Mouse (Mus musculus) urinary bladder, postnatal 25 days (tissue): ENCODE measurements at regions not wholly inside any gene's neighbourhood (a gene's known extent, or its start where the extent isn't known, plus 50 kb on each side); places are given as distances from the start of the nearest gene placed in this dataset.
A peak's percentile ranks its signal among the peaks of the same experiment; 100 is the strongest.

Experiments
- DNase-seq: peaks from one replicate; pipeline ENCODE4 v3.0.0; 2022; ENCODE audit warnings: low spot score

DNA sequence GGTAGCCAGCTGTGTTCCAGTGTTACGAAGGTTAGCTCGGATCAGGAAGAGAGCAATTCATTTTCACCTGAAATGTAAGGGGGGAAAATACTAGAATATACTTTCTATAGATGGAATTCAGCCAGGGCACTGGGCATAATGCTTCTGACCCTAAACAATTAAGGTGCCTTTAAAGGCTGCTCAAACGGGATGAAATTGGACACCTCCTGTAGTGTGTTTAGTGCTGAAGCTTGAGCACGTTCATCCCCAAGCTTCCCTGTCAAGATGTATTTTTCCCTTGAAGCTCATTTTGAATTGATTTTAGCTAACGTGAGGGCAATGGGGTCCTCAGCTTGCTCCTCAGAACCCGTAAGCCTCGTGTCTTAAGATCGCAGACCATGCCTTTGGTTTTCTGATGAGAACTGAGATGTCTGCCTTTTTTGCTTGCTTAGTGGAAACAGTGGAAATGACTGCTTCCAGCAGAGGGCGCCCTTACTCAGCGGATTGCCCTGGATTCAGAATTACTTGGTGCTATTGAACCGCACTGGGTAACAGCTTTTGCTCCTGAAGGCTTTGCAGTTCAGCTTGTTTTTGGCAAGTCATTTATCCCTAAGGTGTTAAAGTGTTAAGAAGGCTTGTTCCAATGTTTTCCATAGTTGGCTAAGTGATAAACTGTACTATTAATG, 74.6 kb upstream of the Fermt1 start:
- peak; percentile 65 for DNase-seq

- DNase-seq = no peak
These were observed 75.5 kb upstream of the Fermt1 start for GRCm38 (mm10) chr2:133021244-133021643.

DNA sequence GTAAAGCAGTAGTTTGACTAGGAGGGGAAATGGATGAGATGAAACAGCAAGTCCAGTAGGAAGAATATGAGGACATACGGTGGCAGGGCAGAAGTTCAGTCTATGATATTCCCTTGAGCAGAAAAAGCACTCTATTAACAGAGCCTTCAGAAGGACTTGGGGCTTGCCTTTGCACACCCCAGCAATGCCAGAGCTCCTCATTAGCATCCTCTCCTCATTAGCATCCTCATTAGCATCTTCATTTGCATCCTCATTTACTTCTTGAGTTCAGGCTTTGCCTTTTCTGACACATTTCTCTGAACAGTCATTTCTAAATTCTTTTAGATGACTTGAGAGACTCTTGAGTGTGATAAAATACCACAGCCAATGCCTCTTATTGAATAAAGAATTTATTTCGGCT, 81.3 kb upstream of the Fermt1 start:
- DNase-seq = no peak

GRCm38 (mm10) chr2:133035421-133035820, 89.7 kb upstream of the Fermt1 start:
- no peak for DNase-seq

GRCm38 (mm10) chr2:133040708-133041107, 95.0 kb upstream of the Fermt1 start:
- DNase-seq = no peak

GRCm38 (mm10) chr2:133077698-133078356, 132.1 kb upstream of the Fermt1 start:
- DNase-seq = no peak

DNA sequence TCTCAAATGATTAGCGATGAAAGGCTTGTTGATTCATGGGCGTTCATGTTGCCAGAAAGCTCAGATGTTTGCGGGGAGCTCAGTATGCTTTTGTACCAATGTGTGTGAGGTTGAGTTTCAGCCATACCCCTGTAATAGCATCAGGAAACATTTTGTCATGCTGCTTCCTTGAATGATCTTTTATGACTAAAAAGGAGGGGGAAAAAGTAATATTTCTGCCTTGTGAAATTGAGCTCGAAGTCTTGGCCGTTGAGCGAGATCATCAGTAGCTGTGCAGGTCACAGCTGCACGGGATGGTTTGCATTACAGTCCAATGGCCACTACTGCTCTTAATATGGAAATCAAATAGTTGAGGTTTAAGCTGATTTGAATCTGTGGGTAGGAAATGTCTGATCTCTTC, 145.3 kb upstream of the Fermt1 start:
- no peak for DNase-seq

- peak; percentile 57 for DNase-seq
These were observed 167.9 kb upstream of the Fermt1 start for GRCm38 (mm10) chr2:133113642-133114041.

GRCm38 (mm10) chr2:133118651-133119050, 172.9 kb upstream of the Fermt1 start:
- no peak for DNase-seq

GRCm38 (mm10) chr2:133125212-133125801, 179.6 kb upstream of the Fermt1 start:
- DNase-seq = no peak

DNA sequence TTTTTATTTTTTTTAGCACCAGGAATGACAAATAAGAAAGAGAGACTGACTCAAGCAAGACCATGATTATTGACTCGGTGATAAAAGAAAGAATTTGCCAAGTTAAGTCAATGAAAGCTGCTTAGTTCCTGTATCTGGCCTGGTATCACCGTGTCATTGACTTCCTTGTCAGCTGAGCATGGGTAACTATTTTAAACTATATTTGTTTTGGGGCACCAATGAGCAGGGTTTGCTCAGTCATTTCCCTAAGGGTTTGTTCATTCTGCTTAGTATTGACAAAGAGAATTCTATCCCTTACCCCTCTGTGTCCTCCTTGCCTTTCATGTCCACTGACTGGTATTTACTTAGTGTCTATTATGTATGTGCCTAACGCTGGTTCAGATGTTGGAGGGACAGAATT, 189.2 kb upstream of the Fermt1 start:
- no peak for DNase-seq

- no peak for DNase-seq
These were observed 193.2 kb upstream of the Fermt1 start for GRCm38 (mm10) chr2:133138877-133139276.

DNA sequence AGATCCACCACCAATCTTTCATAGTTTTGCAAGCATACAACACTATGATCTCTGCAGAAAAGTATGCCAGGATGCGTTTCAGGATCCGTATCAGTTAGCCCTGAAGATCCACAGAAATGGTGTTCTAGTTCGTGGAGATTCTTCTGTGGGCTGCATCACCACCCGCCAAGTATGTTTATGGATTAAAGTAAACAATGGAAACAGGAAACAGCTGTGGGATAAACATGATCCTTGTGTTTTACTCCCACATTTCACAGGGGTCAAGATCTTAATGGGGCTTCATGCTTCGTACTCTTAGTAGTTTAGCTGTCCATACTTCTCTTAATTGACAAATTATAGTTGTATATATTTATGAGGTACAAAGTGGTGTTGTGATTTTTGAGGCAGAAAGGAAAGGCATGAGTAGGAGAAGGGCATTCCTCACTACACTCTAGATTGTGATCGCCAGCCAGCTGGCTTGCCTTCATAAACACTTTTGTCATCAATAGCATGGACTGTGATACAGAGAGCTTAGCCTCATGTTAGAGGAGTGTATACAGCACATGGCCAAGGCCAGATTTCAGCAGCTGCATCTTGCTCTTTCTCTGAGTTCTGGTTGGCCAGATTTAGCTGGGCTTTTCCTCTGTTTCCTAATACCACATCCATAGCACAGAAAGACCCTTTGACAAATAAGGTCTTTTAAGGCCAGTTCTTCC, 195.8 kb upstream of the Fermt1 start:
- no peak for DNase-seq

GRCm38 (mm10) chr2:133152461-133152860, 206.8 kb upstream of the Fermt1 start:
- DNase-seq = no peak

- DNase-seq = peak; percentile 27
These were observed 210.8 kb upstream of the Fermt1 start for GRCm38 (mm10) chr2:133156537-133156936.

DNA sequence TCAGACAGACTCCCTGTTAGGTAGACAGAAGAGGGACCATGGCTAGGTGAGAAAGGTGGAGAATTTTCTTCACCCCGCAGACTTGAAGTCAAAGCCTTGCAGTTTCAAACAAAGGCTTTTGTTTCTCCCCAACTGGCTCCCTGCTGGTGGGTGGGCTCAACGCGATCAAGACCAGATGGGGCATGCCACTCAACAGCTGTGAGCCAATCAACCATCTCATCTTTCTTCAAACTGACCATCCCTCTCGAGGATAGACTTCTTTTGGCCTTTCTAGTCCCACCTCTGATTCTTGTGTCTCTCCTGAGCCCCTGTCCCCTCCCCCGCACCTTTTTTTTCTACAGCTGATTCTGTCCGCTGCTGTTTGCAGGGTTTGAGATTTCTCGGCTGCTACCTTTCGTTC, 212.5 kb upstream of the Fermt1 start:
- no peak for DNase-seq

GRCm38 (mm10) chr2:133159398-133159797, 213.7 kb upstream of the Fermt1 start:
- DNase-seq = no peak

DNA sequence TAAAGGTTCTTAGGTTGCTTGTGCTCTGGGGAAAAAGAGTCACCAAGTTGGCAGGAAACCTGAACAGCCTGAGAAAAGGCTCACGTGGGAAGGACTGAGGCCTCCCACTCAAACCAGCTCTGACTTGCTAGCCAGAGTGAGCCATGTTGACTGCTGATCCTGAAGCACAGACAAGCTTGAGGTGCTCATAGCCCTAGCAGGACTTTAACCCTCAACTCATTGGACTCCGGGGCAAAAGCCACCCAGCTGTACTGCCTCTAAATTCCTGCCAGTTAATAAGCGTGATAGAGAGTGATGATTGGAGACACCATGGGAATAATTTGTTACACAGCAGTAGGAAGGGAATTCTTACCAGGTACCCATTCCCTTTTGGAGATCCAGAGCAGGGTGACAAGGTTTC, 230.7 kb upstream of the Fermt1 start:
- DNase-seq = no peak

GRCm38 (mm10) chr2:133181216-133181615, 235.5 kb upstream of the Fermt1 start:
- DNase-seq = no peak

DNA sequence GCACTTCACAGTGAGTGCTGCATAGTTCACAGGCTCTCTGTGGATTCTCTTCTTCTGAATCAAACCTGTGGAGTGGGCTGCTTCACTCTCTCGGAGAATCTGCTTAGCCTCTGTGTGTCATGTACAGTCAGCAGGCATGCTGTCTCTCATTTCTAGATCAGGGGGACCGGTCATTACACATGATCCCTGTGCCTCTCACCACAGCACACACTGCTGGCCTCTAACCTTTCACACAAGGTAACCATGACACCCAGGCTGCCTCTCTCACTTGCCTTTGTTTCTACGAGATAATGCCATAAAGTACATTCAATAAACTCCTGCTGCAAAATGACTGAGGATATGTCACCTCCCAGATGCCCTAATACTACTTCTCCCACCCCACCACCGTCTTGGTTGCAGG, 237.2 kb upstream of the Fermt1 start:
- no peak for DNase-seq

- no peak for DNase-seq
These were observed 258.7 kb upstream of the Fermt1 start for GRCm38 (mm10) chr2:133204295-133204866.

- DNase-seq = no peak
These were observed 262.8 kb upstream of the Fermt1 start for GRCm38 (mm10) chr2:133208498-133208897.
